Mouse (Mus musculus) liver, adult 2 months (tissue): ENCODE measurements at regions not wholly inside any gene's neighbourhood (a gene's known extent, or its start where the extent isn't known, plus 50 kb on each side); places are given as distances from the start of the nearest gene placed in this dataset.

ENCODE experiments used
- DNase-seq: peaks from one replicate; pipeline ENCODE4 v3.0.0-alpha.2; 2011; ENCODE audit warnings: low read depth, low spot score; ENCODE audit errors: extremely low read depth
- H3K27ac ChIP-seq: fragments of 200-500 bp; replicated peaks from 2 replicates; pipeline ENCODE4 v1.5.1; 2012; ENCODE audit warnings: low read depth, mild to moderate bottlenecking, control low read depth, inconsistent platforms, low read length; ENCODE audit not compliant: insufficient read depth
- H3K27me3 ChIP-seq: fragments of 200-500 bp; 2 replicates; pipeline ENCODE4 v1.6.1; 2012; ENCODE audit warnings: mild to moderate bottlenecking, moderate library complexity, low read length, inconsistent platforms; ENCODE audit not compliant: control insufficient read depth, insufficient read depth
- H3K36me3 ChIP-seq: fragments of 200-500 bp; 2 replicates; pipeline ENCODE4 v1.6.1; 2012; ENCODE audit warnings: low read length, inconsistent platforms; ENCODE audit not compliant: control insufficient read depth, insufficient read depth
- H3K4me1 ChIP-seq: fragments of 200-500 bp; 2 replicates; pipeline ENCODE4 v1.6.1; 2011; ENCODE audit warnings: low read length; ENCODE audit not compliant: control insufficient read depth, insufficient read depth
- H3K4me3 ChIP-seq: fragments of 200-500 bp; 2 replicates; pipeline ENCODE4 v1.5.1; 2011; ENCODE audit warnings: low read depth, mild to moderate bottlenecking, control low read depth, low read length, moderate library complexity; ENCODE audit not compliant: insufficient read depth
- H3K79me2 ChIP-seq: fragments of 200-500 bp; 2 replicates; pipeline ENCODE4 v1.6.1; 2012; ENCODE audit warnings: inconsistent platforms, mild to moderate bottlenecking, low read length, moderate library complexity; ENCODE audit not compliant: control insufficient read depth, insufficient read depth
- H3K9ac ChIP-seq: fragments of 200-500 bp; 2 replicates; pipeline ENCODE4 v1.6.1; 2012; ENCODE audit warnings: low read depth, mild to moderate bottlenecking, control low read depth, inconsistent platforms, low read length
- CTCF ChIP-seq: fragments of 200-500 bp; IDR thresholded peaks from 2 replicates; pipeline ENCODE4 v1.5.1; 2011; ENCODE audit warnings: low read depth, low read length, control low read depth
- POLR2A ChIP-seq: fragments of 200-500 bp; IDR thresholded peaks from 2 replicates; pipeline ENCODE4 v1.6.1; 2011; ENCODE audit warnings: low read length, control low read depth; ENCODE audit not compliant: insufficient read depth; ENCODE audit errors: extremely low read depth
- WGBS: fragments of 180-500 bp; shearing (Covaris S2); methylation state at CpG from one replicate; pipeline ENCODE4 v1.1.7; 2018; 5-methylcytosine and 5-hydroxymethylcytosine counted together

GRCm38 (mm10) chr1:57053836-57054235, 75.4 kb upstream of the Satb2 start:
- H3K4me3 ChIP-seq: no peak overlapping the region
- no peaks in the 10 kb centered on the region for H3K4me1 ChIP-seq
- no peaks in the 10 kb centered on the region for H3K27me3 ChIP-seq
- TF ChIP-seq POLR2A (no peak), CTCF (no peak)
- H3K9ac ChIP-seq: no peak overlapping the region
- no peak for DNase-seq
- H3K79me2 ChIP-seq: no peaks in the 10 kb centered on the region
- H3K27ac ChIP-seq: no peak overlapping the region
- WGBS: 82% methylated on average over 4 of the region's 4 CpGs
- no peaks in the 10 kb centered on the region for H3K36me3 ChIP-seq

DNA sequence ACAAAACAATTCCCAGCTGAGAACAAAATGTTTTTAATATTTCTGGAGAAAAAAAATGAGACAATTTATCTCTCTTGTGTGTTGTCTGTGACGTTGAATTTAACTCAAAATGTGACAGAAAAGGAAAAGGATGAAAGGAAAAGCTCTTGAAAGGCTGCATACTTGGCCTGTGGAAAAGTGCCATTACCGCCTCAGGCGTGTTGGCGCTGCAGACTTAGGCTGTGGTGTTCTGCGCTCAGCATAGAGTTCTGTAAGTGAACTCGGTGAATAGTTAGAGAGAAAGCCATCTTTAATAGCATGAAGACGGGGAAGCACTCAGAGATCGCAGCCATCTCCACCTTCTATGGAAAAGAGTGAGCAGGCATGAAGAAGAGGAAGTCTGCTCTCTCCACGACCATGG, 77.5 kb upstream of the Satb2 start:
- H3K27me3 ChIP-seq: no peaks in the 10 kb centered on the region
- H3K36me3 ChIP-seq: no peaks in the 10 kb centered on the region
- H3K4me1 ChIP-seq: no peaks in the 10 kb centered on the region
- TF ChIP-seq CTCF (no peak), POLR2A (no peak)
- no peaks in the 10 kb centered on the region for H3K79me2 ChIP-seq
- WGBS: 81% methylated on average over 9 of the region's 9 CpGs
- H3K27ac ChIP-seq: no peak overlapping the region
- H3K4me3 ChIP-seq: no peak overlapping the region
- no peak for DNase-seq
- H3K9ac ChIP-seq: no peak overlapping the region

GRCm38 (mm10) chr1:57059216-57059615, 80.8 kb upstream of the Satb2 start:
- TF ChIP-seq POLR2A (no peak), CTCF (no peak)
- no peak for DNase-seq
- Histone ChIP-seq H3K27me3 (no peaks in the 10 kb centered on the region), H3K36me3 (no peaks in the 10 kb centered on the region), H3K4me1 (no peaks in the 10 kb centered on the region), H3K79me2 (no peaks in the 10 kb centered on the region), H3K4me3 (no peak overlapping the region), H3K9ac (no peak overlapping the region), H3K27ac (no peak overlapping the region)
- WGBS: 60% methylated on average over 3 of the region's 3 CpGs

- Histone ChIP-seq H3K79me2 (no peaks in the 10 kb centered on the region), H3K27ac (no peak overlapping the region), H3K36me3 (no peaks in the 10 kb centered on the region), H3K9ac (no peak overlapping the region), H3K4me1 (no peaks in the 10 kb centered on the region), H3K27me3 (no peaks in the 10 kb centered on the region), H3K4me3 (no peak overlapping the region)
- no peak for DNase-seq
- WGBS: 66% methylated on average over 3 of the region's 3 CpGs
- TF ChIP-seq POLR2A (no peak), CTCF (no peak)
These were observed 96.8 kb upstream of the Satb2 start for GRCm38 (mm10) chr1:57075221-57075620.

- Histone ChIP-seq H3K27me3 (no peaks in the 10 kb centered on the region), H3K9ac (no peak overlapping the region), H3K4me1 (no peaks in the 10 kb centered on the region), H3K4me3 (no peak overlapping the region), H3K27ac (no peak overlapping the region), H3K79me2 (no peaks in the 10 kb centered on the region), H3K36me3 (no peaks in the 10 kb centered on the region)
- WGBS: 58% methylated on average over 8 of the region's 8 CpGs
- no peak for DNase-seq
- no peak for TF ChIP-seq POLR2A
- no peak for TF ChIP-seq CTCF
These were observed 98.2 kb upstream of the Satb2 start for GRCm38 (mm10) chr1:57076696-57077095.

DNA sequence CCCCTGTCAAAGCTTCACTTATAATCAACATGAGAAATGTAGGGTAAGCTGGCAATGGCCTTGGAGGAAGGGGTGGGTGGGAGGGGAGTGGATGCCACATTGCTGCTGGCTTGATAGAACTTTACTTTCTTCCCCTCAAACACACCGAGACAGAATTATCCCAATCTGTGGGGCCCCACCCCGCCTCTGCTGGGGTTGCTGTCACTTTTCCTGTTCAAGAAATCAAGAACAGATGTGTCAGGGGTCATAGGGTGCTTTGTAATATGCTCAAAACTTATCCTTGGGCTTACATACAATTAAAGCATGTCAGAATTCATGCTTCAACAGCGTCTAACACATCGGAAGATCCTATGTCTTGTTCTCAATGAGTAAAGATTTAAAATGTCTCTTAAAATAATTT, 101.9 kb upstream of the Satb2 start:
- H3K27me3 ChIP-seq: no peaks in the 10 kb centered on the region
- no peaks in the 10 kb centered on the region for H3K36me3 ChIP-seq
- TF ChIP-seq POLR2A: no peak
- TF ChIP-seq CTCF: no peak
- H3K4me3 ChIP-seq: no peak overlapping the region
- H3K9ac ChIP-seq: no peak overlapping the region
- 75% methylated on average over 4 of the region's 4 CpGs for WGBS
- H3K79me2 ChIP-seq: no peaks in the 10 kb centered on the region
- no peaks in the 10 kb centered on the region for H3K4me1 ChIP-seq
- no peak for DNase-seq
- no peak overlapping the region for H3K27ac ChIP-seq
